Mouse (Mus musculus): ENCODE measurements around the gene Jagn1. TPM values are rescaled to one million over a fixed set of nuclear protein-coding genes. Genes with fewer than 3 reads are reported as not detected.

The Jagn1 gene
- total RNA-seq, 1 experiment from 2014 or later = 6.8 TPM

DNA sequence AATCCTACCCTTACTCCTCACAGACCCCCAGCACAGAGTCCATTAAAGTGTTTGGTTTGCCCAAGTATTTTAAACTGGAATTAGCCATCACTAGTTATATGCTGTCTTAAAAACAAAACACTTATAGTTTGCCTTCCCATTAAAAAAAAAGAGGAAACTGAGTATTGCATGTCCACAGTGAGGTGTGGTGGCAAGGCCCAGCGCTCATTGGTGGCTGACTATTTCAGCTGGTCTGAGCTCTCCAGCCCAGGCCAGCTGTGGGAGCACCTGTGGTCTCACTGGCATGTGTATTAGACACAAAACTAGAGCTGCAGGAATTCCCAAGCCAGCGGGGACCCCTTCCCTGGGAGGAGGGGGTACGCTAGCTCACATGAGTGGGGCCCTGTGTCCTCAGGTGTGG, 26.1 kb downstream of the Jagn1 start:
- ATAC-seq (replicated peaks; ENCODE audit: insufficient number of reproducible peaks, low FRiP score, low TSS enrichment, poor library complexity, severe bottlenecking) = no peak

DNA sequence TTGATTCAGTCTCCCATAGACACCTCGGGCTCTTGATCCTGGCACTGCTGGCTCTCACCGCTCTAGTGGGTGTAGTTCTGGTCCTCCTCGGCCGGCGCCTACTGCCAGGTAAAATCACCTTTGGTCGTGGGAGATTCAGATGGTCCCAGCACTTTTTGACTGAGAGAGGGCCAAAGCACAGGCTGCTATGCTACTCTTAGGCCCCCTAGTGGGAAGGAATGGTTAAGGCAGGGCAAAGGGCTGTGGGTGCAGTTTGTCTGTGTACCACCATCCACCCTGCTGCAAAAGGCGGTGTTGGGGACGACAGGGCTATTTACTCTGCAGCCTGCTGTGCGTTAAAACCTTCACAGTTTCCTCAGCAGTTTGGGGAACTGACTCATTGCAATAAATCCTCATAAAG, 26.7 kb downstream of the Jagn1 start:
- peak; percentile 73 for ATAC-seq (replicated peaks; ENCODE audit: insufficient number of reproducible peaks, low FRiP score, low TSS enrichment, poor library complexity, severe bottlenecking)

DNA sequence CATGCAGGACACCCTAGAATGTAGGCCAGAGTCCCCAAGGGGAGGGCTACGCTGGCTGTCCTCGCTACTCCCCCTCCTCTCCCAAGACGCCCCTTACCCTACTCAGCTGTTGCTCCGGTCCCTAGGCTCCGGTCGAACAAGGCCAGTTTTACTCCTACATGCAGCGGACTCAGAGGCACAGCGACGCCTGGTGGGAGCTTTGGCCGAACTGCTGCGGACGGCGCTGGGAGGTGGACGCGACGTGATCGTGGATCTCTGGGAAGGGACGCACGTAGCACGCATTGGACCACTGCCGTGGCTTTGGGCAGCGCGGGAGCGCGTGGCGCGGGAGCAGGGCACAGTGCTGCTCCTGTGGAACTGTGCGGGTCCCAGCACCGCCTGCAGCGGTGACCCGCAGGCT, 27.1 kb downstream of the Jagn1 start:
- peak; percentile 56 for ATAC-seq (replicated peaks; ENCODE audit: insufficient number of reproducible peaks, low FRiP score, low TSS enrichment, poor library complexity, severe bottlenecking)

DNA sequence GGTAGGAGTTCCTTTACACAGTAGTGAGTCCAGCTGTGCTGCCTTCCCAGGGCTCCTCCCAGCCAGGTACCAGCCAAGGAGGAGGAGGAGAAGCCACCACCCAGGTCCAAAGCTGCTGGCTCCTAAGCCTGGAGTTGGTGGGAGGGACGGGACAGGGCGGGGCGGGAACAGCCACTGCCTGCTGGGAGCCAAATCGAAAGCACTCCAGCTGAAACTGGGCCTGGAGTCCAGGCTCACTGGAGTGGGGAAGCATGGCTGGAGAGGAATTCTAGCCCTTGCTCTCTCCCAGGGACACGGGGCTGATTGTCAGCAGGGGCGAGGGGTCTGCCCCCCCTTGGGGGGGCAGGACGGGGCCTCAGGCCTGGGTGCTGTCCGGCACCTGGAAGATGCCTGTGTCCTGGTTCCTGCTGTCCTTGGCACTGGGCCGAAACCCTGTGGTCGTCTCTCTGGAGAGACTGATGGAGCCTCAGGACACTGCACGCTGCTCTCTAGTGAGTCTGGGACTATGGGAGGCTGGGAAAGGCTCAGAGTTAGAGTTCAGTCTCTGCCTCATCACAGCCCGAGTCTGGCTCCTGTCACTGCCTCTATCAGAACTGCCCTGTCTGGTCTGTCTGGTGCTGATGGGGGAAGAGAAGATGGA, 29.0 kb downstream of the Jagn1 start, which contains the start of gene Il17rc:
Gene Il17rc (plus strand): TSS at position 131 of the 640 bp plus-strand sequence.
- no peak for ATAC-seq (replicated peaks; ENCODE audit: insufficient number of reproducible peaks, low FRiP score, low TSS enrichment, poor library complexity, severe bottlenecking)

DNA sequence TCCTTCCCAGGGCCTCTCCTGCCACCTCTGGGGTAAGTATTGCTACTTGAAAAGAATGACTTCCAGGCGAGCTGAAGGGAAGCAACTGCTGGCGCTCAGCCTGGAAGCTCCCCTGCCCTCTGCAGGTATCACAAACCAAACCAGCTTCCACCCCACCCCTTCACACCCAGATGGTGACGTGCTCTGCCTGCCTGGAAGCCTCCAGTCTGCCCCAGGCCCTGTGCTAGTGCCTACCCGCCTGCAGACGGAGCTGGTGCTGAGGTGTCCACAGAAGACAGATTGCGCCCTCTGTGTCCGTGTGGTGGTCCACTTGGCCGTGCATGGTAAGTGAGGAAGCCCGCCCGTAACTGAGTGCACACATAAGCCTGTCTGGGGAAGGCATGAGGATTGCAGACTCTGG, 29.7 kb downstream of the Jagn1 start:
- ATAC-seq (replicated peaks; ENCODE audit: insufficient number of reproducible peaks, low FRiP score, low TSS enrichment, poor library complexity, severe bottlenecking) = no peak

DNA sequence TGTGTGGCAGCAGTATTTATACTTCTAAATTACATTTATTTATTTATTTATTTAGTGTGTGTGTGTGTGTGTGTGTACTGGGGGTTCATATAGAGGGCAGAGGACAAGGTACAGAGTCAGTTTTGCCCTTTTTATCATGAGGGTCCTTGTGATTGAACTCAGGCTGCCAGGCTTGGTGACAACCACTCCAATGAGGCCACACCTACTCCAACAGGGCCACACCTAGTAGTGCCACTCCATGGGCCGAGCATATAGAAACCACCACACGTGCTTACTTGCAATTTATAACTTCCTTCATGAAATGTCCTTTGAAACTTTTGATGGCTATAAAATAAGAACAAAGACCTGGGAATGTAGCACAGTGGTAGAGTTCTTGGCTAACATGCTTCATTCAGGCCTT, 30.9 kb downstream of the Jagn1 start:
- no peak for ATAC-seq (replicated peaks; ENCODE audit: insufficient number of reproducible peaks, low FRiP score, low TSS enrichment, poor library complexity, severe bottlenecking)

DNA sequence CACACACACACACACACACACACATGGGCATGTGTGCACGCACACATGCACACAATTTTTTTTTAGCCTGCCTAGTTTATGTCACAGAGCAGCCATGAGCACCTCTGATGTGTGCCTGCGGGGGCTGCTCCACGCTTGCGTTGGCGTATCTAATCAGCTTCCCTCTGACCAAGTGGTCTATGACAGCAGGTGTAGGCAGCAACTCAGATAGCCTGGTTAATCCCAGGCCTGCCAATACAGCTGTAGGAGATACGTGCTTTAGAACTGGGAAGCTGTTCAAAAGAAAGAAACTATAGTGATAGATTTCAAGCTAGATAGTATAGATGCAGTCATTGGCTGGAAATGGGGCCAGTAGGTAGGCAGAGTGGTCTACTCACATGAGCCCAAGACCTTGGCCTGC, 31.3 kb downstream of the Jagn1 start:
- no peak for ATAC-seq (replicated peaks; ENCODE audit: insufficient number of reproducible peaks, low FRiP score, low TSS enrichment, poor library complexity, severe bottlenecking)

DNA sequence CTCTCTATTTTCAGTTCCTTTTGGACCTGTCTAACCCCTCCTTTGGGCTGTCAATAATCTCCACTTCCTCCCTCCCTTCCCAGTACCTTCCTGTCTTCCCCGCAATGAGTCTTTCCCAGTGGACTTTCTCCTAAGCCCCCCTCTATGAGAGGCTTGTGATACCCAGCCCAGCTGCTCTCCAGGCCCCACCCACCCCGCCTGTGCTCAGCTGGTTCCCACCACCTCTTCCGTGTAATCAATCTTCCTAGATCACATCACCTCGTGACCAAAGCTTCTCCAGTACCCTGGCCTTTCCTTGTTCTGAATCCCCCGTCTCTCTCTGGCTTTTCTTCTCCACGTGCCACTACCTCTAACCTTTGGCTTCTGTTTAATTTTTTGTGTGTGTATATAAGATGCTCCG, 35.0 kb downstream of the Jagn1 start:
- no peak for ATAC-seq (replicated peaks; ENCODE audit: insufficient number of reproducible peaks, low FRiP score, low TSS enrichment, poor library complexity, severe bottlenecking)

DNA sequence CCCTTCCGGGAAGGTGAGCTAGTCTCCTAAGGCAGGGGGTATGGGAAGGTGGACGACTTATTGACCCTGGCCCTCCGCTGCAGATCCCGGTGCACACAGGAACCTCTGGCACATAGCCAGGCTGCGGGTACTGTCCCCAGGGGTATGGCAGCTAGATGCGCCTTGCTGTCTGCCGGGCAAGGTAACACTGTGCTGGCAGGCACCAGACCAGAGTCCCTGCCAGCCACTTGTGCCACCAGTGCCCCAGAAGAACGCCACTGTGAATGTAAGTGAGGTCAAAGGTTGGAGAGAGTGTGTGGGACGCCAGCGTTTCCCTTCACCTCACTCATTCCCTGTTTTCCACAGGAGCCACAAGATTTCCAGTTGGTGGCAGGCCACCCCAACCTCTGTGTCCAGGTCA, 36.5 kb downstream of the Jagn1 start:
- no peak for ATAC-seq (replicated peaks; ENCODE audit: insufficient number of reproducible peaks, low FRiP score, low TSS enrichment, poor library complexity, severe bottlenecking)

DNA sequence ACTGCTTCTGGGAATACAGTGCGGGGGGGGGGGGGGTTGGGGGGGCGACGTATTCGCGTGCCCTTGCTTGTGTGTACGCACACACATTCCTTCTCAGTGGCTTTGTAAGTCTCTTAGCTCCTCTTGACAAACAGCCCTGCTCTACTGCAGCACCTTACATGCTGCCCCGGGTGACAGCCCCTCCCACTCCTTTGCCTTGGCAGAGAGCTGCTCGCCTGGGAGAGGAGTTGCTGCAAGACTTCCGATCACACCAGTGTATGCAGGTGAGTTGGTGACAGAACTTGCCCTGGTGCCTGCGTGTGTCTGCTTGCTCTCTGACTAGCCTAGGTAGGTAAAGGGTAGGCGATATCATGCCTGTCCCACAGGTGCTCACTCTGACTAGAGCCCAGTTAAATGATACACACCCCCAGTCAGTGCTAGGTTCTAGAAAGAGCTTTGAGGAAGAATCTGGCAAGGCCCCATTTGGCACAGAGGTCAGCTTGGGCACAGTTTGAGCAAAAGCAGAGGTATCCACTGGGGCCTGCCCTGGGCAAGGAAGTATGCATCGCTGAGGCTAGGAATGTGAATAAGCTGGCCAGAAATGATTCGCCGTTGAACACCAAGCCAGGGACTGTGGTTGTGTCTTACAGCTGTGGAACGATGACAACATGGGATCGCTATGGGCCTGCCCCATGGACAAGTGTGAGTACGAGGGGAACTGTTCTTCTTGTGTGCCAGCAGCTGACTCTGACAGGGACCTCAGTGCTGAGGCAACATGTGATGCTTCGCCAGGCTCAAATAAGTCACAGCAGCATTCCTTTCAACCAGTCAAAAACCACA, 38.4 kb downstream of the Jagn1 start:
- no peak for ATAC-seq (replicated peaks; ENCODE audit: insufficient number of reproducible peaks, low FRiP score, low TSS enrichment, poor library complexity, severe bottlenecking)

DNA sequence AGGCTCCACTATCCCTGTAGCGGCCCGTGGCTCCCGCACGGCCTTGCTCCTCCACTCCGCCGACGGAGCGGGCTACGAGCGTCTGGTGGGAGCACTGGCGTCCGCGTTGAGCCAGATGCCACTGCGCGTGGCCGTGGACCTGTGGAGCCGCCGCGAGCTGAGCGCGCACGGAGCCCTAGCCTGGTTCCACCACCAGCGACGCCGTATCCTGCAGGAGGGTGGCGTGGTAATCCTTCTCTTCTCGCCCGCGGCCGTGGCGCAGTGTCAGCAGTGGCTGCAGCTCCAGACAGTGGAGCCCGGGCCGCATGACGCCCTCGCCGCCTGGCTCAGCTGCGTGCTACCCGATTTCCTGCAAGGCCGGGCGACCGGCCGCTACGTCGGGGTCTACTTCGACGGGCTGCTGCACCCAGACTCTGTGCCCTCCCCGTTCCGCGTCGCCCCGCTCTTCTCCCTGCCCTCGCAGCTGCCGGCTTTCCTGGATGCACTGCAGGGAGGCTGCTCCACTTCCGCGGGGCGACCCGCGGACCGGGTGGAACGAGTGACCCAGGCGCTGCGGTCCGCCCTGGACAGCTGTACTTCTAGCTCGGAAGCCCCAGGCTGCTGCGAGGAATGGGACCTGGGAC, 40.2 kb downstream of the Jagn1 start:
- peak; percentile 12; the same call in 1 of the 2 replicates for ATAC-seq (replicated peaks; ENCODE audit: insufficient number of reproducible peaks, low FRiP score, low TSS enrichment, poor library complexity, severe bottlenecking)

DNA sequence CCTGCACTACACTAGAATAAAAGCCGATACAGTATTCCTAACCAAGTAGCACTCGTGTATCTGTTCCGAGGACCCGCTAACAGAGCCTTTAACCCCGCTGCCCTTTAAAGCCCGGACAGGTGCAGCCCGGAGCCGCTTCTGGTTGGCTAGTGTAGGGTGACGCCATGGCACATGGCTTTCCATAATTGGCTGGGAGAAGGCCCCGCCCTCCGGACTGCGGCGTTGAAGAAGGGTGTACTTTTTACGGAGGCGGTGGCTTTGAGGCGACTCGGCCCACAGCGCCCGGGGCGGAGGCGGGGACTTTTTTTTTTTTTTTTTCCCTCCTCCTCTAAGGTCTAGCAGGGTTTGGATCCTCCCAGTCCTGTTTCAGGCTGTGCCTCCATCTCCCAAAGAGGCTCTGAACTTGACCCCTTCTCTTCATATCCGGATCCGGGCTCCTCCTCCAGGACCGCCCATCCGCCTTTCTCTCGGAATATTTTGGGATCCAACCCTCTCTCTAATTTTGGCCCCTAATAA, 40.8 kb downstream of the Jagn1 start, which contains the start of gene Creld1:
Gene Creld1 (plus strand): TSS at position 198 of the 516 bp plus-strand sequence.
- peak; percentile 95 for ATAC-seq (replicated peaks; ENCODE audit: insufficient number of reproducible peaks, low FRiP score, low TSS enrichment, poor library complexity, severe bottlenecking)

DNA sequence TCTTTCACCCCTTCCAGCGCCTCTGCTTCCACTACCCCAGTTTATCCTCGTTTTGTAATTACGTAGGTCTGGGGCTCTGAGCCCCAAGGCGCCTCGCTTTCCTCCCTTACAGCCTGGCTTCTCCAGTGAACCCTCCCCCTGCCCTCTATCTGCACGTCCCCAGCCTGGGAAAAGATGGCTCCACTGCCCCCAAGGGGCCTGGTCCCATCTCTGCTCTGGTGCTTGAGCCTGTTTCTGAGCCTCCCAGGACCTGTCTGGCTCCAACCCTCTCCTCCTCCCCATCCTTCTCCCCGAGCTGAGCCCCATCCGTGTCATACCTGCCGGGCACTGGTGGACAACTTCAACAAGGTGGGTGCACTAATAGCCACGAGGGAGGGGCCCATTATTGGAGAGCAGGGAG, 41.4 kb downstream of the Jagn1 start:
- ATAC-seq (replicated peaks; ENCODE audit: insufficient number of reproducible peaks, low FRiP score, low TSS enrichment, poor library complexity, severe bottlenecking) = no peak

DNA sequence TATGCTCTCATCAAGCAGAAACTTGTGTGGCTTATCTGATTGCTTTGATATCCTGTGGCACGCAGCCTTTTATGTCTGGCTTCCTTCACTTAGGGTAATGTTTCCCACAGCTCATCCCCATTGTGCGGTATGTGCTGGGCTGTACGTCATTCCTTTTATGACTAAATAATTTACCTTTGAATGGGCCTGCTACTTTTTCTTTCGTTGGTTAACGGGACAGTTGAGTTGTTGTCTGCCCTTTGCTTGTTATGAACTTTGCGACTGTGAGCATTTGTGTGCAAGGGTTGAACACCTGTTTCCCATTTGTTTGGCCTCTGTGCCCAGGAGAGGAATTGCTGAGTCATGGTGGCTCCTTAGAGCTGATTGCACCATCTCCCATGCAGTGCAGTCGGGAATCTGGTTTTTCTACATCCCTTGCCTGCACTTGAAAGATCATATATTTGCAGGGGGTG, 44.8 kb downstream of the Jagn1 start:
- ATAC-seq (replicated peaks; ENCODE audit: insufficient number of reproducible peaks, low FRiP score, low TSS enrichment, poor library complexity, severe bottlenecking) = no peak

DNA sequence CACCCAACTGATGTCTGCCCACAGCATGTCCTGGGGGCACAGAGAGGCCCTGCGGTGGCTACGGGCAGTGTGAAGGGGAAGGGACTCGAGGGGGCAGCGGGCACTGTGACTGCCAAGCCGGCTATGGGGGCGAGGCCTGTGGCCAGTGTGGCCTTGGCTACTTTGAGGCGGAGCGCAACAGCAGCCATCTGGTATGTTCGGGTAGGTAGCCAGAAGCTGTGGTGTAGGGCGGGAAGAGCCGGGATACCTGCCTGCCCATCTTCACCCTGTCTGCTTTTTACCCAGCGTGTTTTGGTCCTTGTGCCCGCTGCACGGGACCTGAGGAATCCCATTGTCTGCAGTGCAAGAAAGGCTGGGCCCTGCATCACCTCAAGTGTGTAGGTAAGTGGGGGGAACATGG, 47.0 kb downstream of the Jagn1 start:
- no peak for ATAC-seq (replicated peaks; ENCODE audit: insufficient number of reproducible peaks, low FRiP score, low TSS enrichment, poor library complexity, severe bottlenecking)

DNA sequence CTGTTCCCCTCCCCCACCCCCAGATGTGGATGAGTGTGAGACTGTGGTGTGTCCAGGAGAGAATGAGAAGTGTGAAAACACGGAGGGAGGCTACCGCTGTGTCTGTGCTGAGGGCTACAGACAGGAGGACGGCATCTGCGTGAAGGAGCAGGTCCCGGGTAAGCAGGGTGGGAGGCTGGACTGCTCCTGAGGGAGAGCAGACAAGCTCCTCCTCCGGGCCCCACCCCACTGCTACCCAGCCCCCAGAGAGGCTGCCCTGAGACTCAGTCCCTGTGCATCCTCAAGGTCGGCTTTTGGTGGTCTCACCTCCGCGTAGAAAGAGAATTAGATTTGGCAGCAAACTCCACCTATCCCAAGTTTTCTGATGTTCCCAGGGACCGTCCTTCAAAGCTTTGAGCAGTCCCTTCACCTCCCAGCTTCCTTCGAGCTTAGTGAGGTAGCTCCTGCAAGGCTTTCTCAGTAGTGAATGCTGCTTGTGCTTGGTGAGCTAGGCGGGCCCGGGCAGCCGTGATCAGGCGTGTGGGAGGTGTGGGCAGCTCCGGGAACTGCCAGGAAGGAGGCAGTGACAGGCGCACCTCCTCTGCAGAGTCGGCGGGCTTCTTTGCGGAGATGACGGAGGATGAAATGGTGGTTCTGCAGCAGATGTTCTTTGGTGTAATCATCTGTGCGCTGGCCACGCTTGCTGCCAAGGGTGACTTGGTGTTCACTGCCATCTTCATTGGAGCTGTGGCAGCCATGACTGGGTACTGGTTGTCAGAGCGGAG, 49.9 kb downstream of the Jagn1 start:
- ATAC-seq (replicated peaks; ENCODE audit: insufficient number of reproducible peaks, low FRiP score, low TSS enrichment, poor library complexity, severe bottlenecking) = no peak

DNA sequence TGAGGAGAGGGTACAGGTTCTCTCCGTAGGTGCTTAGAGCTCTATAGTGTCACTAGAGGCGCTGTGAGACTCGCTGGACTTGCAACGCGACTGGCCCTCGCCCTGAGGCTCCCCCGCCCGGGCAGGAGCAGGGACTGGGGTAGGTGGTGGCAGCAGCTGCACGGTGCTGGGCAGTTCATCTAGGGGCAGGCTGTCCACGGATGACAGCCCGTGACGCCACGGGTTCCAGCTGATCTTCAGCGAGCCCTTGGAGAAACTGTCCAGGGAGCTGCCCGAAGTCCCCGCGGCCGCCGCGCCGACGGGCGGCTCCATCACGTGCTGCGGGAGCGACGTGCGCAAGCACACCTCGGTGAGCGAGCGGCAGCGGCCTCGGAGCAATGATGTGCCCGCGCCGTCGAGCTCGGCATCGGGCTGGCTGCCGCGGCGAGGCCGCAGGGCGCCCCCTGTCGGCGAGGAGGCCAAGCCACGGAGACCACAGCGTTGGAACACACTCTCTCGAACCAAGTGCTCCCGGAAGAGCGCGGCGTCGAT, 52.0 kb downstream of the Jagn1 start:
- ATAC-seq (replicated peaks; ENCODE audit: insufficient number of reproducible peaks, low FRiP score, low TSS enrichment, poor library complexity, severe bottlenecking) = peak; percentile 75

DNA sequence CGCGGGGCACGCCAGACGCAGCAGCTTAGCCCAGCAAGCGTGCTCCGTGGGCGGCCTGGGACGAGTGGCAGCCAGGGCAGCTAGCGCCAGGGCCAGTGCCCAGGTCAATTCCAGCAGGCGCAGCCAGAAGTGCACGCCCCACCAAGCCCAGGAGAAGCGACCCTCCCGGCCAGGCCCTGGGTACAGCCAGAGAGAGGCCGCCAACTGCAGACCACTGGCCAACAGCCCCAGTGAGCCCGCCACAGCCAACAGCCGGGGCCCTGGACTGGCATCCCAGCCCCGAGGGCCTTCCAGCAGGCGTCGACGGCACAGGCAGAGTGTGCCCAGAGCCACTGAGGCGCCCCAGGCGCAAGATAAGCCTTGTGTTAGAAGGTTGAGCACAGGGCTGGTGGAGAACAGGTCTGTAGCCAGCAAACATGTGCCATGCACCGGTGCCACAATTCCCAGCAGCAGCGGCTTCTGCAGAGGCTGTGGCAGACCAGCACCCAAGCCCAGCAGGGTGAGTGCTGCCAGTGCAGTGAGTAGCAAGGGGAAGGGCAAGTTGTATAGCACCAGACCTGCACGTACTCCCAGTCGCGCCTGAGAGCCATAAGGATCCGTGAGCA, 52.8 kb downstream of the Jagn1 start:
- no peak for ATAC-seq (replicated peaks; ENCODE audit: insufficient number of reproducible peaks, low FRiP score, low TSS enrichment, poor library complexity, severe bottlenecking)

All from monocyte, adult 5-6 weeks (primary cell).